Mouse (Mus musculus): ENCODE data around the gene Lcp2.

GRCm38 (mm10) chr11:34007616-34008015, 39.1 kb upstream of the Lcp2 start:
- TF ChIP-seq POLR2AphosphoS5 (IDR thresholded peaks at IDR 0.05; ENCODE audit: insufficient replicate concordance, low read depth, low read length) (no peak), CTCF (IDR thresholded peaks at IDR 0.05; ENCODE audit: low read depth, low read length) (no peak), GATA1 (IDR thresholded peaks at IDR 0.05; ENCODE audit: borderline replicate concordance, low read length) (no peak), TAL1 (conservative IDR thresholded peaks at IDR 0.05; ENCODE audit: low read depth, low read length) (no peak)

Measured in G1E (cell line).